Mouse (Mus musculus): ENCODE measurements around the gene Kcnk4. TPM values are rescaled to one million over a fixed set of nuclear protein-coding genes. Genes with fewer than 3 reads are reported as not detected.
A peak's percentile ranks its signal among the peaks of the same experiment; 100 is the strongest.

Kcnk4 gene
- polyA plus RNA-seq, 1 experiment: 1.8 TPM

- Histone ChIP-seq H3K4me3 (ENCODE audit: control insufficient read depth, insufficient read depth, low read length) (no peak overlapping the region), H3K36me3 (ENCODE audit: control insufficient read depth, insufficient read depth, low read length) (no peaks in the 10 kb centered on the region), H3K27me3 (ENCODE audit: control insufficient read depth, insufficient read depth, low read length) (peaks cover 20% of the 10 kb centered on the region; the same call in 1 of the 2 replicates), H3K27ac (ENCODE audit: control insufficient read depth, insufficient read depth, low read length) (no peak overlapping the region), H3K4me1 (replicated peaks; ENCODE audit: control insufficient read depth, insufficient read depth, low read length) (peaks cover 30% of the 10 kb centered on the region)
- no peak for DNase-seq
- TF ChIP-seq POLR2A (IDR thresholded peaks at IDR 0.05; ENCODE audit: control insufficient read depth, extremely low read depth, insufficient read depth, low read length, poor library complexity): no peak
- WGBS: 84% methylated on average over 6 of the region's 6 CpGs
Measured at GRCm38 (mm10) chr19:6922901-6923735, 11.2 kb downstream of the Kcnk4 start.

- under 1% methylated on average over 65 of the region's 66 CpGs for WGBS
- TF ChIP-seq CTCF (IDR thresholded peaks at IDR 0.05; ENCODE audit: borderline replicate concordance, control insufficient read depth, extremely low read depth, insufficient read depth, low read length, poor library complexity) (peak; percentile 74), POLR2A (IDR thresholded peaks at IDR 0.05; ENCODE audit: control insufficient read depth, extremely low read depth, insufficient read depth, low read length, poor library complexity) (peak; percentile 86)
- no peaks in the 10 kb centered on the region for H3K36me3 ChIP-seq (ENCODE audit: control insufficient read depth, insufficient read depth, low read length)
- DNase-seq: peak; percentile 100
- no peak within 1 kb of the TSS for H3K27ac ChIP-seq (ENCODE audit: control insufficient read depth, insufficient read depth, low read length)
- peaks cover 16% of the 10 kb centered on the region; the same call in 1 of the 2 replicates for H3K27me3 ChIP-seq (ENCODE audit: control insufficient read depth, insufficient read depth, low read length)
- peak within 1 kb of the TSS; percentile 55 for H3K4me3 ChIP-seq (ENCODE audit: control insufficient read depth, insufficient read depth, low read length)
- H3K4me1 ChIP-seq (replicated peaks; ENCODE audit: control insufficient read depth, insufficient read depth, low read length): peaks cover 30% of the 10 kb centered on the region
Measured at GRCm38 (mm10) chr19:6921647-6922567, 12.4 kb downstream of the Kcnk4 start, which contains the start of gene Esrra. Gene Esrra, minus strand, starts transcription at chr19:6921813.

- no peaks in the 10 kb centered on the region for H3K36me3 ChIP-seq (ENCODE audit: control insufficient read depth, insufficient read depth, low read length)
- no peak for TF ChIP-seq POLR2A (IDR thresholded peaks at IDR 0.05; ENCODE audit: control insufficient read depth, extremely low read depth, insufficient read depth, low read length, poor library complexity)
- TF ChIP-seq CTCF (IDR thresholded peaks at IDR 0.05; ENCODE audit: borderline replicate concordance, control insufficient read depth, extremely low read depth, insufficient read depth, low read length, poor library complexity): no peak
- peak overlapping the region; percentile 55 for H3K4me3 ChIP-seq (ENCODE audit: control insufficient read depth, insufficient read depth, low read length)
- peak; percentile 74 for DNase-seq
- peaks cover 30% of the 10 kb centered on the region for H3K4me1 ChIP-seq (replicated peaks; ENCODE audit: control insufficient read depth, insufficient read depth, low read length)
- H3K27ac ChIP-seq (ENCODE audit: control insufficient read depth, insufficient read depth, low read length): no peak overlapping the region
- H3K27me3 ChIP-seq (ENCODE audit: control insufficient read depth, insufficient read depth, low read length): peaks cover 15% of the 10 kb centered on the region; the same call in 1 of the 2 replicates
- 1% methylated on average over 48 of the region's 48 CpGs for WGBS
Measured at GRCm38 (mm10) chr19:6920741-6921636, 13.3 kb downstream of the Kcnk4 start.

GRCm38 (mm10) chr19:6919876-6920740 is 14.2 kb downstream of the Kcnk4 start:
- peaks cover 6% of the 10 kb centered on the region; the same call in 1 of the 2 replicates for H3K27me3 ChIP-seq (ENCODE audit: control insufficient read depth, insufficient read depth, low read length)
- H3K27ac ChIP-seq (ENCODE audit: control insufficient read depth, insufficient read depth, low read length): no peak overlapping the region
- no peak overlapping the region for H3K4me3 ChIP-seq (ENCODE audit: control insufficient read depth, insufficient read depth, low read length)
- no peak for DNase-seq
- TF ChIP-seq POLR2A (IDR thresholded peaks at IDR 0.05; ENCODE audit: control insufficient read depth, extremely low read depth, insufficient read depth, low read length, poor library complexity) (no peak), CTCF (IDR thresholded peaks at IDR 0.05; ENCODE audit: borderline replicate concordance, control insufficient read depth, extremely low read depth, insufficient read depth, low read length, poor library complexity) (no peak)
- WGBS: 72% methylated on average over 8 of the region's 8 CpGs
- peaks cover 24% of the 10 kb centered on the region for H3K4me1 ChIP-seq (replicated peaks; ENCODE audit: control insufficient read depth, insufficient read depth, low read length)
- H3K36me3 ChIP-seq (ENCODE audit: control insufficient read depth, insufficient read depth, low read length): no peaks in the 10 kb centered on the region

GRCm38 (mm10) chr19:6919431-6919830 is 14.9 kb downstream of the Kcnk4 start:
- DNase-seq: no peak
- H3K27ac ChIP-seq (ENCODE audit: control insufficient read depth, insufficient read depth, low read length): no peak overlapping the region
- H3K36me3 ChIP-seq (ENCODE audit: control insufficient read depth, insufficient read depth, low read length): no peaks in the 10 kb centered on the region
- H3K27me3 ChIP-seq (ENCODE audit: control insufficient read depth, insufficient read depth, low read length): no peaks in the 10 kb centered on the region
- peaks cover 17% of the 10 kb centered on the region for H3K4me1 ChIP-seq (replicated peaks; ENCODE audit: control insufficient read depth, insufficient read depth, low read length)
- TF ChIP-seq POLR2A (IDR thresholded peaks at IDR 0.05; ENCODE audit: control insufficient read depth, extremely low read depth, insufficient read depth, low read length, poor library complexity) (no peak), CTCF (IDR thresholded peaks at IDR 0.05; ENCODE audit: borderline replicate concordance, control insufficient read depth, extremely low read depth, insufficient read depth, low read length, poor library complexity) (no peak)
- no peak overlapping the region for H3K4me3 ChIP-seq (ENCODE audit: control insufficient read depth, insufficient read depth, low read length)

Measured in thymus, adult 2 months (tissue).